Mouse (Mus musculus): Measurements from ENCODE around the gene Dgkq. TPM values are rescaled to one million over a fixed set of nuclear protein-coding genes. Genes with fewer than 3 reads are reported as not detected.

Dgkq gene
- polyA plus RNA-seq, 2 experiments, result 12.5 to 35.3 TPM

DNA sequence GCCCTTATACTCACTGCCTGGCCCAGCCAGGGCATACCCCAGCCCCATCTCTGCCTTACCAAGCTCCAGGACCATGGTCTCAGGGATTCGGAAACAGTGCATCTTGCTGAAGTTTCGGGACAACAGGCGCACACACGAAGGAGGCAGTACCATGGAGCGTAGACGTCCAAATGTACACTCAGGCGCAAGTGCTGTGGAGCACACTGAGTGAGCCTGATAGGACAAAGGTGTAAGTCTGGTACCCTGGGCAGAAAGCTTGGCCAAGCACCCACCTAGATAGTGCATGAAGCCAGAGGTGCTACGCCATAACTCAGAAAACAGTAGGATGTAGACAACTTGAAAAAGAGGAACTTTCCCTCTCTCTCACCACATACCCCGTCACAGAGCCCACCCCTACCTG, 14.1 kb downstream of the Dgkq start:
- peaks cover 66% of the 10 kb centered on the region for H3K36me3 ChIP-seq (ENCODE audit: control insufficient read depth, insufficient read depth, low read length)
- no peaks in the 10 kb centered on the region for H3K27me3 ChIP-seq (ENCODE audit: control insufficient read depth, insufficient read depth, low read length)
- no peak for ATAC-seq (ENCODE audit: low FRiP score, low read depth)
- DNase-seq (ENCODE audit: low spot score), result no peak
- 96% methylated on average over 9 of the region's 9 CpGs for whole genome bisulfite sequencing
- no peaks in the 10 kb centered on the region for H3K9me3 ChIP-seq (ENCODE audit: control insufficient read depth, low read length)
- no peak overlapping the region for H3K4me3 ChIP-seq (replicated peaks; ENCODE audit: low read length)
- H3K9ac ChIP-seq (ENCODE audit: low read depth, low read length, severe bottlenecking), result no peak overlapping the region
- peaks cover 8% of the 10 kb centered on the region for H3K4me1 ChIP-seq (ENCODE audit: control insufficient read depth, insufficient read depth, low read length)
- no peak for TF ChIP-seq POLR2A (IDR thresholded peaks at IDR 0.05; ENCODE audit: borderline replicate concordance, extremely low read depth, insufficient read depth, insufficient read length)
- no peak overlapping the region for H3K4me2 ChIP-seq (replicated peaks; ENCODE audit: low read depth, low read length, severe bottlenecking)
- no peak overlapping the region for H3K27ac ChIP-seq (replicated peaks; ENCODE audit: low read depth, low read length)

- no peak overlapping the region for H3K9ac ChIP-seq (ENCODE audit: low read depth, low read length, severe bottlenecking)
These were observed 15.0 kb downstream of the Dgkq start for GRCm38 (mm10) chr5:108654444-108654990.

DNA sequence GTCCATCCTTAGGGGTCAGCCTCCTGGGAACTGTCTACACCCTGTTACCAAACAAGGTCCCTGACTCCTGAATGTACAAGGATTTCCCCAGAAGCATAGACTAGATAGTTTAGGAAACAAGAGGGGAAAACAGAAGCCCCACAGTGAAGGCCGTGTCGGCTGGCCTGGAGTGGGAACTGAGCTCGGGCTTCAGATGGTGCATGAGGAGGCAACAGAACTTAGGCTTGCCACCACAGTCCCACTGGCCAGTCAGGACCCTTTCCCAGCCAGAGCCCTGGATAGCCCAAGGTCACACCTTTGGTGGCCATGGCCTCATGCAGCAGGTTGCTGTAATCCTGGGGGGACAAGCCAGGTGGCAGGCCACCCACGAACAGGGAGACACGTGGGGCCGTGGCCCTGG, 16.1 kb downstream of the Dgkq start:
- 91% methylated on average over 6 of the region's 6 CpGs for WGBS
- DNase-seq (ENCODE audit: low spot score) (no peak), ATAC-seq (ENCODE audit: low FRiP score, low read depth) (no peak)
- H3K9ac ChIP-seq (ENCODE audit: low read depth, low read length, severe bottlenecking), result no peak overlapping the region
- no peaks in the 10 kb centered on the region for H3K9me3 ChIP-seq (ENCODE audit: control insufficient read depth, low read length)
- H3K4me2 ChIP-seq (replicated peaks; ENCODE audit: low read depth, low read length, severe bottlenecking), result no peak overlapping the region
- H3K27ac ChIP-seq (replicated peaks; ENCODE audit: low read depth, low read length), result no peak overlapping the region
- H3K4me1 ChIP-seq (ENCODE audit: control insufficient read depth, insufficient read depth, low read length), result no peaks in the 10 kb centered on the region
- H3K36me3 ChIP-seq (ENCODE audit: control insufficient read depth, insufficient read depth, low read length), result peaks cover 85% of the 10 kb centered on the region
- TF ChIP-seq POLR2A (IDR thresholded peaks at IDR 0.05; ENCODE audit: borderline replicate concordance, extremely low read depth, insufficient read depth, insufficient read length), result no peak
- H3K4me3 ChIP-seq (replicated peaks; ENCODE audit: low read length), result no peak overlapping the region
- no peaks in the 10 kb centered on the region for H3K27me3 ChIP-seq (ENCODE audit: control insufficient read depth, insufficient read depth, low read length)

More at GRCm38 (mm10) chr5:108654444-108654990, 15.0 kb downstream of the Dgkq start:
- Histone ChIP-seq H3K9me3 (ENCODE audit: control insufficient read depth, low read length) (no peaks in the 10 kb centered on the region), H3K4me2 (replicated peaks; ENCODE audit: low read depth, low read length, severe bottlenecking) (no peak overlapping the region), H3K36me3 (ENCODE audit: control insufficient read depth, insufficient read depth, low read length) (peaks cover 73% of the 10 kb centered on the region), H3K4me3 (replicated peaks; ENCODE audit: low read length) (no peak overlapping the region), H3K27ac (replicated peaks; ENCODE audit: low read depth, low read length) (no peak overlapping the region), H3K27me3 (ENCODE audit: control insufficient read depth, insufficient read depth, low read length) (no peaks in the 10 kb centered on the region), H3K4me1 (ENCODE audit: control insufficient read depth, insufficient read depth, low read length) (peaks cover 3% of the 10 kb centered on the region)
- WGBS, result 94% methylated on average over 10 of the region's 10 CpGs
- DNase-seq (ENCODE audit: low spot score) (no peak), ATAC-seq (ENCODE audit: low FRiP score, low read depth) (no peak)
- TF ChIP-seq POLR2A (IDR thresholded peaks at IDR 0.05; ENCODE audit: borderline replicate concordance, extremely low read depth, insufficient read depth, insufficient read length), result no peak

DNA sequence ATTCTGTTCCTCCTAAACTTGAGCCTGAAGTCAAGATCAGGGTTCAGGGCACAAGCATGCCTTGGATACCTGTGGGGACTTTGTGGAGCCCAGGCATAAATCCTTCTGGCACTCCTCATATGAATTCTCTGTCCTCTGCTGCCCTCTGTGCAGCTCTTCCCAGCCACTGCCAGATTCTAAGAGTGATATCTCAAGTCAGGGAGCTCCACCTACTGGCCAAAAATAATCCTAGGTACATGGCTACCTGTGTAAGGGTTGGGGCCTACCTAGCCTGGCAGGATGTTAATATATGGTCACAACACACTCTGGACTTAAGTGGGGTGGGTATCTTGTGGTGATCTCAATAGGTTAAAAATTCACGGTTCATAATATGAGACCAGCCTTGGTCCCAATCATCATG, 17.6 kb downstream of the Dgkq start:
- 55% methylated on average over 1 of the region's 1 CpGs for WGBS
- ATAC-seq (ENCODE audit: low FRiP score, low read depth) (peak; percentile 56; the same call in 1 of the 2 replicates), DNase-seq (ENCODE audit: low spot score) (peak; percentile 64)
- no peak for TF ChIP-seq POLR2A (IDR thresholded peaks at IDR 0.05; ENCODE audit: borderline replicate concordance, extremely low read depth, insufficient read depth, insufficient read length)
- H3K9ac ChIP-seq (ENCODE audit: low read depth, low read length, severe bottlenecking), result no peak overlapping the region
- no peak overlapping the region for H3K4me2 ChIP-seq (replicated peaks; ENCODE audit: low read depth, low read length, severe bottlenecking)
- peaks cover 89% of the 10 kb centered on the region for H3K36me3 ChIP-seq (ENCODE audit: control insufficient read depth, insufficient read depth, low read length)
- no peak overlapping the region for H3K27ac ChIP-seq (replicated peaks; ENCODE audit: low read depth, low read length)
- no peaks in the 10 kb centered on the region for H3K9me3 ChIP-seq (ENCODE audit: control insufficient read depth, low read length)
- H3K4me1 ChIP-seq (ENCODE audit: control insufficient read depth, insufficient read depth, low read length), result no peaks in the 10 kb centered on the region
- no peak overlapping the region for H3K4me3 ChIP-seq (replicated peaks; ENCODE audit: low read length)
- H3K27me3 ChIP-seq (ENCODE audit: control insufficient read depth, insufficient read depth, low read length), result no peaks in the 10 kb centered on the region

DNA sequence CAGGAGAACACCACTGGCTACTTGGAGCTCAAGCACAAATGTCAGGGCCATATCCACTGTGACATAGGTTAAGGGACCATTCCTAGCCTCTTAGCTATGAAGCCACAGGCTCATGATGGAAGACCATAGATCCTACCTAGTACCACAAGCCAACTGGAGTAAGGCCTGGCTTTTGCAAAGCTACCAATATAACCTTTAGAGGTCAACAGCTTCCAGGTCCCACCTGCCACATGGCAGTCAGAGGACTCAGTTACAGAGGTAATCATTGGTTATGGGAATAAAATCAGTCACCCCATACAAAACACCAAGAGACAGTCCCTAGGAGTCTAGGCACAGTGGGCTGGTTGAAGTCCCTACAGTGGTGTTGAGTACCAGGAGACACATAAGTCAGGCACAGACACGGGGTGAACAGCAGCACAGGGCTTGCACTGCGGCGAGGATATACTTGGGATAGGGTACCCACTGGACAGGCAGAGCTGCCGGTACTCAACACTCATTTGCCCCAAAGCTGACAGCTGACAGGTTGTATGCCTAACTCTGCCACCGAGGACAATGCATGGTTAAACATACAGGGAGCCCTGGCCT, 18.2 kb downstream of the Dgkq start:
- WGBS, result 80% methylated on average over 5 of the region's 5 CpGs
- no peaks in the 10 kb centered on the region for H3K27me3 ChIP-seq (ENCODE audit: control insufficient read depth, insufficient read depth, low read length)
- H3K4me3 ChIP-seq (replicated peaks; ENCODE audit: low read length), result no peak overlapping the region

More for the DNA sequence above, 18.2 kb downstream of the Dgkq start:
- Histone ChIP-seq H3K4me1 (ENCODE audit: control insufficient read depth, insufficient read depth, low read length) (no peaks in the 10 kb centered on the region), H3K4me2 (replicated peaks; ENCODE audit: low read depth, low read length, severe bottlenecking) (no peak overlapping the region), H3K27ac (replicated peaks; ENCODE audit: low read depth, low read length) (no peak overlapping the region), H3K36me3 (ENCODE audit: control insufficient read depth, insufficient read depth, low read length) (peaks cover 91% of the 10 kb centered on the region), H3K9me3 (ENCODE audit: control insufficient read depth, low read length) (no peaks in the 10 kb centered on the region), H3K9ac (ENCODE audit: low read depth, low read length, severe bottlenecking) (no peak overlapping the region)
- no peak for ATAC-seq (ENCODE audit: low FRiP score, low read depth)
- no peak for TF ChIP-seq POLR2A (IDR thresholded peaks at IDR 0.05; ENCODE audit: borderline replicate concordance, extremely low read depth, insufficient read depth, insufficient read length)
- DNase-seq (ENCODE audit: low spot score), result no peak
